Mouse (Mus musculus) cerebellum, postnatal 4 days (tissue): Measurements from ENCODE around the gene Phactr2.
"Not testable (repeated sequence)": the region's sequence is repeated elsewhere in the genome, so short reads cannot be mapped to it uniquely, and the experiment has no call there.

ENCODE experiments used
- DNase-seq, 2 experiments: peaks; one replicate each; pipeline ENCODE4 v3.0.0; 2022; ENCODE audit warnings: low spot score in 2 of 2, mixed read lengths in 1 of 2

The Phactr2 gene

DNA sequence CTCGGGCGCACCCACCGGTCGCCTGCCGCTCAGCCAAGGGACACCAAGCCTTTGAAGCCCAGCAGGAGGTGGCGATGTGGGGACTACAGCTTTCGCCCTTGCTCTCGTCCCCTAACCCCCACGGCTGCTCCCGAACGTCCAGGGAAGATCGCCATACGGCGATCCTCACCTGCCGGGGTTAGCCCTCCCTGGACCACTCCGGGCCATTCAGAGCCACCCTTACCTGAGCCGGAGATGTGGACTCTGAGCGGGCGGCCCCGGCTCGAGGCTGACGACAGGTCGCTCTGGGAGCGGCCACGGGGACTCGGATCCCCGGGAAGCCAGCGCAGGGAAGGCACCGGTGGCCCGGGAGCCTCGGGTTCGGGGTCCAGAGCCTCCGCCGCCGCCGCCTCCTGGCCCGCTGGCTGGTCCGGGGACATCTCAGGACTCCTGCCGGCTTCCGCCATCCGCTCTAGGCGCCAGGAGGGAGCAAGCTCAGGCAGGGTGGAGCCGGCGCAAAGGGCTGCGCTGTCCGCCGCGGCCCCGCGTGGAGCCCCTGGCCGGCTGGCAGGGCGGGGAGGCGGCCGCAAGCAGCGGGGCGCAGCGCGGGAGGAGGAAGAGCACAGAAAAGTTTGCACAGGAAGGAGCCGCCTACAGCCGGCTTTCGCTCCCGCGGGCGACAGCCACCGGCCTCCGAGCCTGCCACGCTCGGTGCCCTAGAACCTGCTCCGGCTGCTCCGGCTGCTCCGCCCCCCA is at the start of gene Phactr2:
Gene Phactr2, minus strand, starts transcription at position 580 of the 735 bp plus-strand sequence.
- peak in 1 of 2 experiments; percentile 17 for DNase-seq

DNA sequence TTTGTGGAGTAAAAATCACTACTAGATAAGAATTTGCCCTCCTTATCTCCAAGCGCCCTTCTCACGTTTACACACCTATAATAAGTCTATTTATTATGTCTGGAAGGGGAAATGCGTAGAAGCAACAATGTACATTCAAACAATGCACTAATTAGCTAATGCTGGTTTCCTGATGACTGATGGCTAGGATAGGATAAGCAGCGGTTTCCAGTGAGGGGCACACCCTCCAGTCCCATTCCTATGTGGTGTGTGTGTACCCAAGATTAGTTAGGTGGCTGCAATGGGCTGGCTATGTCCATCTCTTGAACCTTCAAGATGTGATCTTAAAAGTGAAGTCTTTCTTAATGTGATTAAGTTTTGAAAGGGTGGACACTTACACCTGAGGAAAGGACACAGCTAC is 47.6 kb upstream of the Phactr2 start:
- no peak for DNase-seq

DNA sequence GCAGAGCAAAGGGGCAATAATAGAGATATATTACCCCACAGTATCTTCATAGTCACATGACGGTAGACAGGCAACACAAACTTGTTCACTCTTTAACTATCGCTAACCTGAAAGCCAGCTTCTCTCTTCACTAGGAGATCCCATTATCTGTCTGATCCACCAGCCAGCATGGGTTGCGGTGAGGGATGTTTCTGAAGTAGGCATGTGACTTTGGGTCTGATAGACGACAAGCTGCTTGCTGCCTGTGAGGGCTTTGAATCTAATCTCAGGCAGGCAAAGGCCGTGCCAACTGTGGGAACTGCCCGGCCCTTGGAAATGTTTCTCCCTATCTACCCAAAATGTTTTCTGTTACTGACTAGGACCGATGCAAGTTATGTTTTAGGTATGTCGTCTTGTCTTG is 28.2 kb upstream of the Phactr2 start:
- DNase-seq: no peak

DNA sequence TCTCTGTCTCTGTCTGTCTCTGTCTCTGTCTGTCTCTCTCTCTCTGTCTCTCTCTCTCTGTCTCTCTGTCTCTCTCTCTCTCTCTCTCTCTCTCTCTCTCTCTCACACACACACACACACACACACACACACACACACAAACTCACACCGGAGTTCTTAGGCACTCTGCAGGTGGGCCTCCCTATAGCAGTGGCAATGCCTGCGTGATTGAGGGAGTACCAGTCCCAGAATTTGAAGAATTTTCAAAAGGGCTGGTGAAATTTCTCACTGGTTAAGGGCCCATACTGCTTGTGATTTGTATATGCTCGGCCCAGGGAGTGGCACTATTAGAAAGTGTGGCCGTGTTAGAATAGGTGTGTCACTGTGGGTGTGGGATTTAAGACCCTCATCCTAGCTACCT is 27.3 kb upstream of the Phactr2 start:
- not testable (repeated sequence) for DNase-seq

DNA sequence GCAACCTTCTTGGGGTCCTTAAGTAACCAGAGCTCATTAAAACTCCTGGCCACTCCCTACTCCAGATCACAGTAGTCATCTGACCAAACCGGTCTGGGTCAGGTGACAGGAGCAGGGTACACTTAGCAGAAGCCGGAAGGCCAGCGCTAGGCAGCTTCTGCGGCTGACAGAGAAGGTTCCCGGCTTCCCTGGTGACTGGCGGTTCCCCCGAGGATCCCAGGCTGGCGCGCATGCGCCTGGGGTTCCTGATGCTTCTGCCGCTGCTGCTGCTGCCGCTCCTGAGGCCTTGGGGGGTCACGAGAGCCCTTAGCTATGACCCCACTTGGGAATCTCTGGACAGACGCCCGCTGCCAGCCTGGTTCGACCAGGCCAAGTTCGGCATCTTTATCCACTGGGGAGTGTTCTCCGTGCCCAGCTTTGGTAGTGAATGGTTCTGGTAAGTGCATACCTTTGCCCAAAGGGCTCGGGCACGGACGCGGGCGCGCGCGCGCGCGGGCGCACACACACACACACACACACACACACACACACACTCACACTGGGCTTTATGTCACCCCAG is 26.8 kb upstream of the Phactr2 start:
- peak; percentile 53 to 69 for DNase-seq

DNA sequence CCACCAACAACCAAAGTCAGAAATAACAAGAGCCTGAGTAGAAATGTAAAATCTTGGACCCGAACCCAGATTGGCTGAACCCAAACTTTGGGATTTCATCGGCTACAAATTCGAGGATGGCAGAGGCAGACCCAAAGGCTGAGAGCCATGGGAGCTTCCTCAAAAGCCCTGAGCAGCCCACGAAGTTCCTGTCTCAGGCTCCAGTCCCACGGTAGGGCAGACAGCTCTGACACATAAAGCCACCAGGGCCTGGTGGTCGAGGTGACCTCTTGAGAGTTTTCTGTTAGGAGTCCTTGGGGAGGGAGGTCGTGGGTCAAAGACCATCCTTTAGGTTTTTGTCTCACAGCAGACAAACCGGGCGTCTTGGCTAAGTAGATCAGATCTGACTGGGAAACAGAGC is 26.3 kb upstream of the Phactr2 start:
- no peak for DNase-seq

DNA sequence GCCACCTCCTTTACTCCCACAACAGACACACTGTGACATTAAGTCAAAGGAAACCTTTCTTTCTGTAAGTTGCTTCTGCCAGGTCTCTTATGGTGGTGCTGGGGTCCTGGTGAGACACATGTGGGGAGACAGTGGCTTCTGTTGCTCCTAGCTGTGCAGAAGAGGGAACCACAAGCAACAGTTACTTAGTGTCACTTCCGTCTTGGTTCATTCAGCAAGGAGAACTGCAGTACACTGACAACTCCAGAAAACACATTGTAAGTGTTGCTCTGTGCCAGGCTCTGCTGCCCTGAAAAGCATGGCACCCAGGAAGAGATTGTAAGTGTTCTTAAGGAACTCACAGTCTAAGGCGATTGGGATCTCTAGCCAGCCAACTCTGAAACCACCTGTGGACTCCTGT is 25.1 kb upstream of the Phactr2 start, which contains the start of gene Fuca2:
Gene Fuca2, plus strand, starts transcription at position 210 of the 400 bp plus-strand sequence.
- DNase-seq: no peak

DNA sequence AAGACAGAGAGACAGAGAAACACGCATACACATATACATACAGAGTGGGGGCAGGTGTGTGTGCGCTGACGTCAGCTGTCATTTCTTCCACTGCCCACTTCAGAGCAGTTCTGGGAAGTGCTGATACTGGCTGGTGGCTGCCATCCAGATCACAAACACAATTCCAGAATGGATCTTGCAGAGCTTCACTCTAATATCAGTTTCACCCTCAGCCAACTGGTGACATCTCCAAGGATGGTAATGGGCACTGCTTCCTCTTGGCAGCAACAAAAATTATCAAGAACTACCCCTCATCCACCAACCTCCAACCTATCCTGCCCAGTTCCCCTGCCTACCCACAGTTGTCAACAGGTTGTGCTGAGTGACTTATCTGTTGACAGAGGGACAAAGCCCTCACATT is 22.1 kb upstream of the Phactr2 start:
- DNase-seq: no peak

DNA sequence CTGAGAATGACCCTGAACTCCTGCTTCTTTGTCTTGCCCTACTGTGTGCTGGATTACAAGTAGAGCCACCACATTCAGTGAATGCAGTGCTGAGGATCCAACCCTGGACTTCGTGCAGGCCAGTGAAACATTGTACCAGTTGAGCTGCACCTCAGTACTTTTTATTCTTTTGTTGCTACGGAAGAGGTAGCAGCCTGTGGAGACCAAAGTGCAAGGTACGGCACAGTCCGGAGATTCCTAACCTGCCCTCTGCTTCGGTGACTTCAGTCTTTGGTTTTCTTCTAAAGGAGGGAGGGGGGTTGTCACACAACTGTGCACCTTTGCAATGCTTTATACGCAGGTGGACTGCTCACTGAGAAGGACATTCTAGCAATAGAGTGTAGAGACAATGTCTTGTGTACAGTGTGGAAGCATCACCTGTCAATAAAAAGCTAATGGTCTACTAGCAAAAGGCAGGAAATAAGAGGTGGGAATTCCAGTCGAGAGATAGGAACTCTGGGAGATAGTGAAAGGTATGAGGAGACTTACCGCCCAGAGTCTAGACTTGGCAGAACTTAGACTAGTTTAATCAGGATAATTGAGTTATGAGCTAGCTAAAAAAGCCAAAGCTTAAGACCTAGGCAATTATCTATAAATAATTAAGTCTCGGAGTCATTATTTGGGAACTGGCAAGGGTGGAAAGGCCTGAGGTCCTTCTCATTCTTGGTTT is 19.9 kb upstream of the Phactr2 start:
- no peak for DNase-seq

DNA sequence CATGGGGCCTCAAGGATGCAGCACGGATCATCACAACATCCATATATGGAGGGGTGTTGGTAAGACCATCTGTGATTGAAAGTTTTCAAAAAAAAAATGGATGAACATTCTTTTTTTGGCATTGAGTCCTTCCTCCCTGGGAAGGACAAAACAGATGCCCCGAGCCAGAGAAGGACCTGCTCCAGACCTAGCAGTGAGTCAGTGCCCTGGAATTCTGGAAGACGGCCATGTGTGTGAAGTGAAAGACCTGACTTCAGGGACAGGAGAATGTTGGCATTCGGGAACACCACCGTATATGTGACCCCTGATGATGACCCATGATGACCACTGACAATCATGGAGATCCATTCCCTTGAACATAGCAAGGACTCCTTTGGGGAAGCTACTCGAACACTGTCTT is 15.5 kb upstream of the Phactr2 start:
- no peak for DNase-seq

DNA sequence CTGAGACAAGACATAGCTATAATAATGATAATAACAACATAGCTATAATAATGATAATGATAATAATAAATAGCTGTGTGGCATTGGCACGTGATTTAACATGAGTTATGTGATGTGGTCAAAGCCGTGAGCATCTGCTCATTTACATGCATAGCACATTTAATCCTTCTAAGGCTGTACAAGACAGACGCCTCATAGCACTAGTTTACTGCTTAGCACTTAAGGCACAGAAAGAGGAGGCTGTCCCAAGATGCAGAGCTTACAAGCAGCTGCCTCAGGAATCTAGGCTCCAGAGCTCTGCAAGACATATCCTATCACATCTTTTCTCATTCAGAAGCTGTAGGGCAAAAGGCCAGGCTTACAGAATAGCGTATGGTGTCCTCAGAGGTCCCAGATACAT is 11.7 kb upstream of the Phactr2 start:
- no peak for DNase-seq

DNA sequence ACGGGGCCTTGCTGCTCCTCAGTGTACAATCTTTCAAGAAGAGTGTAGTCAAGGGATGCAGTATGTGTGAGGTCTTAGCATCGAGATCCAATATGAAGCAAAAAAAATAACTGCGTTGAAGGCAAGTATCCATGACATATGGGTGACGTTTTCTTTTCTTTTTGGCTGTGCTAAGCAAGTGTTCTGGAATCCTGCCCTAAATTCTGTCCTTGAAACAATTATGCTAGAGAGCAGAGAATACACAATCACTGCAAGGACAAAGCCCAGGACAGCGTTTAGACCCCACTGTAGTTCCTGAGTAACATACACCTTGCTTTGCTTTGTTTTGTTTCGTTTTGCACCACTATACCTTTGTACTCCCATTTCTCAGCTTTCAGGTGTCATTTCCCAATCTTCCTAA is 5.1 kb upstream of the Phactr2 start:
- no peak for DNase-seq

DNA sequence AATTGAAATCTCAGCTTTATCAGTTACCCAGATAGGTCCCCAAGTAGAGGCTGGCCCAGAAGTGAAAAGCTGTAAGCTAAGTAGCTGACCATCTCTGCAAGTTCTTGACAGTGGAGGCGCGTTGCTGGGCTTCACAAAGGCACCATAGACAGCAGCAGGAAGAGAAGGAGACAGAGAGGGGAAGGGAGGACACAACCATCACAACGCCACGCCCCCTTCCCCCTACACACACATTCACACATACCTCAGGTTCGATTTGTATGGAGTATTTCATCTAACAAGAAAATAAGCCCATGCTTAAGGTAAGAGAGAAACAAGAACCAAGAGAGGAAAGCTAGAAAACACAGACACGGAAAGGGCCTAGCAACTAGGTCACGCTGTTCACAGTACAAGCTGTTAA is 909 bp upstream of the Phactr2 start:
- DNase-seq: no peak

DNA sequence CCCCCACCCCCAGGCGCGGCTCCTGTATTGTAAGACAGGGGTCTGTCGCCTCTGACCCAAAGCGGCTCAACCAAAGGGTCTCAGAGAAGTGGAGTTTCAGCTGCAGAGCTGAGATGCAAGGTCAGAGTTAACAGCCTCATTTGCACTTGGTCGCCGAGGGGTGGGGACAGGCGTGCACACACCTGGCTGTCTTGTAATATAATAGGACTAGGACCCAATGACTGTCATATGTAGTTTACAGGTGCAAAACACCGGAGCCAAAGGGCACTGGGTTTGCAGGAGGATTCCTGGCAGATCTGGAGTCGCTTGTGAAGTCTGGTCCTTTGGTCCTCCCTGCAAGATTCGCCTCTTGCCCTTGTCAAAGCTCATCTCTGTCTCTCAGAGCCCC is 350 bp upstream of the Phactr2 start:
- no peak for DNase-seq

DNA sequence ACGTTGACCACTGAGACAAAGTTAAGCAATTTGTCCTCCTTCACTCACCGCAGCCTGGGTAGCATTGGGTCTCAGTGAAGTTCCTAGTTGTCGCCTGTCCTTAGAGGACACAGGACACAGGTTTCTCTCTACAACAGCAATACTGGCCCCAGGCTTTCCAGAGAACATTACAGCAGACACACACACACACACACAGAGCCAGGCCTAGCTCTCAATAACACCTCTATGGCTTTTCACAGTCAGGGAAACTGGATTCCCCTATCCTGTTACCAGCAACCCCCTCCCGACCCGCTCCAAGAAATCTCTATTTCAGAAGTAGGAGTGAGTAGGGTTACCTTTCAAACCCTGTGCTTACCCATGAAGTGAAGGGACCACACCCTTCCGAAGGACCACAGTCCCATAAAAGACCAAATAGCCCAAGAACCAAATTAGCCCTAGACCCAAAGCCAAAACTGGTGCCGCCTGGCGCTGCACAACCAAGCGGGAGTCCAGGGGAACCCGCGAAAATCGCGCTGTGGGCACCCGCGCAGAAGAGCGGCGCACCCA is 852 bp downstream of the Phactr2 start:
- no peak for DNase-seq

DNA sequence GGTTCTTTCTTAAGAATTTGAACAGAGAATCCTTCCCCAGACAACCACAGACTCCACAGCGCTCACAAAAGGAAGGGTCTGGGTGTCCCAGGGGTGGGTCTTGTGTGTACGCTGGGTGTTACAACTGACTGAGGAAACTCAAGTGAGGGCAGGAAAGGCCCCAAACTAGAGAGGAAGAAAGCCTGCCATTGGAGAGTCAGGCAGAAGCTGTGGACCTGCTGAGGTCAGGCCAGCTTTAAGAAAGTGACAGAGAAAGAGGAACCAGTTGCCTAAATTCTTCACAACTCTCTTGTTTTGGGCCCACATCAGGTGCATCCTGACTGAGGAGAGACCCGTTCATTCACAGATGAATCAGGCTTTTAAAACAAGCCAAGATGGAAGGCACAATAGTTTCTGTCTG is 4.0 kb downstream of the Phactr2 start:
- no peak for DNase-seq

DNA sequence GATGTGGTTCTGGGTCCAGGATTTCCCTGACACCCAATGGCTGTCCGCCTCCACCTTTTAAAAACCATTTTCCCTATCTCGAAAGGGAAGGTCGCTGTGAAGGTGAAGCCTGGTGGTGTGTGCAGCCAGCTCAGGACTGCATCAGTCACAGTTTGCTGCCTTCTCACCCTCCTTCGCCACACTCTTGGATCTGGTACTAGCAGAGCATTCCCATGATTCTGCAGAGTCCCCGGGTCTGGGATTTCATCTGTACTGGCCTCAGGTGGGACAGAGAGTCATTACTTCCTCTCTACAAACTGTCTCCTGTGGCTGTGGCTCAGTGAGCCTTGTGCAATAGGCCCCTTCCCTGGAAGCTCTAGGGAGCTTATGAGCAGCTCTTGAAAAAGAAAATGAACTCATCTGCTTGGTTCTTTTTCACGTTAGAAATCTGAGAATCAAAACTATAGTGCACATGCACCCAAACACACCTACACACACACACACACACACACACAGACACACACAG is 6.1 kb downstream of the Phactr2 start:
- DNase-seq: not testable (repeated sequence)

DNA sequence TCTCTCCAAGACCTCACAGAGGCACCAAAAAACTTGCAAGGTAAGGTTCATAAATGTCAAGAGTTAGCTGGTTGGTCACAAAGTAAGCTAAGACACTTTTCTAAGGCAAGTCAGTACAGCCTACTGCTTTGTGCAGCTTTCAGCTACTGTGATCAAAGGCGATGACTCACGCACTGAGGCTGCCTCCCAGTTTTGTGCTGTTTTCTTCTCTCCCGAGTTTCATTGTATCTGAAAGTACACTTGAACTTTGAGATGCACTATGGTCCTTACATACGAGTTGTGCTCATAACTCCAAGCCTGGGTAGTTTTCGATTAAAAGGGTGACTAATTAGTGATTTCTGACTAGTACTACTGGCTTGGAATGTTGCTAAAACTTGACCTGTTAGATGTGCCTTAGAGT is 7.3 kb downstream of the Phactr2 start:
- no peak for DNase-seq

DNA sequence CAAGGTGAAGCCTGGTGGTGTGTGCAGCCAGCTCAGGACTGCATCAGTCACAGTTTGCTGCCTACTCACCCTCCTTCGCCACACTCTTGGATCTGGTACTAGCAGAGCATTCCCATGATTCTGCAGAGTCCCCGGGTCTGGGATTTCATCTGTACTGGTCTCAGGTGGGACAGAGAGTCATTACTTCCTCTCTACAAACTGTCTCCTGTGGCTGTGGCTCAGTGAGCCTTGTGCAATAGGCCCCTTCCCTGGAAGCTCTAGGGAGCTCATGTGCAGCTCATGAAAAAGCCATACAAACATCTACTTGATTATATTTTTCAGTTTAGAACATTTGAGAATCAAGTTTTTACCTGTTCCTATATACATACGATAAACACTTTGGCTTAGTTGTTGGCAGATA is 9.9 kb downstream of the Phactr2 start:
- not testable (repeated sequence) for DNase-seq

DNA sequence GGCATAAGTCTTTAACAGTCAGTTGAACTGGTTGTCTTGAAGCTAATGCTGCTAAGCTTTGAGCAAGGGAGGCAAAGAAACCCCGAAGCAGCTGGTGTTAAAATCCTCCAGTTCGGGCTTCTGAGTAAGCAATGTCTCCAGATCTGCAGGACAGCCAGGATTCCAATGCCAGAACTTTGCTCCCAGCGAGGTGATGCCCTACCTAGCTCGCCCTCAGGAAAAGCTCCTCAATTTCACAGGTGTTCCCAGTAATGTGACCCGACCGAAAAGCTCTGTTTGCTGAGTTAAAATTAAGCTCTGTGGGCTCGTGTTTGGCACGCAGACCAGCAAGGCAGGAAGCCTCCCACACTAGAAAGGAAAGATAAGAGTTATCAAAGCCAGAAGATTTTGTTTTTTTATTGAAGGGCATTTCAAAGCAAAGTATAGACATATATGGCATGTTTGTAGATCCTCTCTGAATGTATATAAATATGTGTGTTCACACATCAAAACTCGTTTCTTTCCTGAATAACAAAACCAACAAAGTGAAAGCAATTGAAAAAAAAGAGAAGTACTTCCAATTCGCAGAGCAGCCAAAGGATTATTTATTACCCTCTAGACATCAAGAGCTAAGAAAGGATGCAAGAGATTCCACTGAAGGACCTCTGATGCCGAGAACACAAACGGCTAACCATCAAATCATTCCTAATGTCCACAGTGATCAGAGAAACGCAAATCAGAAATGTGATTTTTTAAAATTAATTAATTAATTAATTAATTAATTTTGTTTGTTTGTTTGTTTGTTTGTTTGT is 20.8 kb downstream of the Phactr2 start:
- DNase-seq: no peak

DNA sequence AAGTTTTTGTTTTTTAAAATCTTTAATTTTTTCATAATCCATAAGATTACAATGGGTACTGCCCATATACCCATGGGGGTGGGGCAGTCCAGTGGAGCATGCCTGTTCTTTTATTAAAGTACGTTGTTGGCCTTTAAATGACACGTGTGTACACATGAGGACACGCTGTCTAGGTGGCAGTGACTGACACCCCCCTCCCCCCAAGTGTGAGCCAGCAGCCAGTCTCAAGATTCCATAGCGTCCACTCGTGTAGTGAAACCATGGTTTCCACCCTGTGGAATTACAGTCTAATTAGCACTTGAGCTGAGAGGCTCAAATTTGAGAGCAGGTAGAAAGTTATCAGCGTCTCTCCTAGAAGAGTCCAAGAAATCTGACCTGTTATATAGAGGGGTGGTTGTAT is 22.6 kb downstream of the Phactr2 start:
- DNase-seq: no peak
